Mouse (Mus musculus) cerebellum, adult 2 months (tissue): ENCODE results near the gene Gm45062. TPM values are rescaled to one million over a fixed set of nuclear protein-coding genes. Genes with fewer than 3 reads are reported as not detected.
"Not testable (repeated sequence)": the region's sequence is repeated elsewhere in the genome, so short reads cannot be mapped to it uniquely, and the experiment has no call there.

Experiments
- DNase-seq, 2 experiments: peaks; one replicate each; pipeline ENCODE4 v3.0.0; 2021
- H3K27ac ChIP-seq: fragments of 200-500 bp; 2 replicates; pipeline ENCODE4 v1.5.1; 2012; ENCODE audit warnings: low read length, control low read depth, inconsistent platforms; ENCODE audit not compliant: insufficient read depth
- H3K27me3 ChIP-seq: fragments of 200-500 bp; 2 replicates; pipeline ENCODE4 v1.6.1; 2012; ENCODE audit warnings: inconsistent platforms, mild to moderate bottlenecking, low read length, moderate library complexity; ENCODE audit not compliant: control insufficient read depth, insufficient read depth
- H3K4me1 ChIP-seq: fragments of 200-500 bp; 2 replicates; pipeline ENCODE4 v1.6.1; 2011; ENCODE audit warnings: low read length; ENCODE audit not compliant: control insufficient read depth, insufficient read depth
- H3K4me3 ChIP-seq: fragments of 200-500 bp; replicated peaks from 2 replicates; pipeline ENCODE3; 2011; ENCODE audit warnings: mild to moderate bottlenecking, low read depth, low read length, control low read depth; ENCODE audit not compliant: insufficient read depth
- CTCF ChIP-seq: fragments of 200-500 bp; IDR thresholded peaks from 2 replicates; pipeline ENCODE4 v1.5.1; 2011; ENCODE audit warnings: low read depth, mild to moderate bottlenecking, control low read depth, low read length, moderate library complexity, borderline replicate concordance; ENCODE audit not compliant: insufficient read depth
- POLR2A ChIP-seq: fragments of 200-500 bp; IDR thresholded peaks from 2 replicates; pipeline ENCODE4 v1.6.1; 2011; ENCODE audit warnings: low read length, control low read depth, borderline replicate concordance; ENCODE audit not compliant: insufficient read depth
- WGBS: fragments of 180-500 bp; shearing (Covaris S2); methylation state at CpG from one replicate; pipeline ENCODE4 v1.1.7; 2018; 5-methylcytosine and 5-hydroxymethylcytosine counted together
- polyA plus RNA-seq: library from polyadenylated mRNA; depleted of rRNA; stranded (reverse); fragments of >200 nt; gene quantifications from 2 replicates; pipeline ENCODE4 v1.2.3, GENCODE M21; 2012

Gm45062 gene
- polyA plus RNA-seq, 1 experiment = 20.5 TPM

- TF ChIP-seq POLR2A (no peak), CTCF (no peak)
- H3K27me3 ChIP-seq = no peaks in the 10 kb centered on the region
- H3K27ac ChIP-seq = no peak overlapping the region
- no peak overlapping the region for H3K4me3 ChIP-seq
- DNase-seq = no peak
- 79% methylated on average over 4 of the region's 4 CpGs for WGBS
- H3K4me1 ChIP-seq = peaks cover 3% of the 10 kb centered on the region; the same call in 1 of the 2 replicates
Measured at GRCm38 (mm10) chr6:8288755-8289580, 29.7 kb downstream of the Gm45062 start.

DNA sequence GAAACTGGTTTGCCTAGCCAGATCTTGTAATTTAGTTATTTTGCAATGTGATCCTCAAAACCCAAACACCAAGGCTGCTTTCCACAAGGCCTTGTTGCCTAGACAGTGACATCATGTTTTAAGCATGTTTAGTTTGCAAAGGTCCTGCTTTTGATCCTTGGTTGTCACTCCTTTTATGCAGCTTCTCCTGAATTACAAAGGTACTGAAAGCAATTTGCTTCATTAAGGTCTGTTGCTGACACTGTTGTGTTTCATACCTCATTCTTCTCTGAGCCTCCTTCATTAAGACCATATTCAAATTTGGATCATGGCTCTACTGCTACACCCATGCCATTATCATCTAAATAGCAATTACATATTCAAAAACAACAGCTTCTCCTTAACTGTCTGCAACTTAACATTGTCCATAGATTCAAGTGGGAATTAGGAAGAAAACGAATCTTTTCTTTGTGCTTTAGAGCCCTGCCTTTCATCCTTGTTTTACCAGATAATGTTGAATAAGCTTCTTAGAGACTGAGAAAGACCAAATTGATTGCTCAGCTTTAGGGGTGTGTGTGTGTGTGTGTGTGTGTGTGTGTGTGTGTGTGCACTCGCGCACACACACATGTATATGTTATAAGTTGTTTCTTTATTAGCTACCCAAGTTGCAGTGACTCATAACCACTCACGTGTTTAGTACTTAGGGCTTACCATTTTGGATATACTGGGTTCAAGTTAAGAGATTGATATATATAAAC is 35.0 kb downstream of the Gm45062 start:
- Histone ChIP-seq H3K27ac (no peak overlapping the region), H3K27me3 (no peaks in the 10 kb centered on the region), H3K4me3 (no peak overlapping the region), H3K4me1 (no peaks in the 10 kb centered on the region)
- TF ChIP-seq CTCF (no peak), POLR2A (no peak)
- 91% methylated on average over 4 of the region's 4 CpGs for WGBS
- DNase-seq = no peak

DNA sequence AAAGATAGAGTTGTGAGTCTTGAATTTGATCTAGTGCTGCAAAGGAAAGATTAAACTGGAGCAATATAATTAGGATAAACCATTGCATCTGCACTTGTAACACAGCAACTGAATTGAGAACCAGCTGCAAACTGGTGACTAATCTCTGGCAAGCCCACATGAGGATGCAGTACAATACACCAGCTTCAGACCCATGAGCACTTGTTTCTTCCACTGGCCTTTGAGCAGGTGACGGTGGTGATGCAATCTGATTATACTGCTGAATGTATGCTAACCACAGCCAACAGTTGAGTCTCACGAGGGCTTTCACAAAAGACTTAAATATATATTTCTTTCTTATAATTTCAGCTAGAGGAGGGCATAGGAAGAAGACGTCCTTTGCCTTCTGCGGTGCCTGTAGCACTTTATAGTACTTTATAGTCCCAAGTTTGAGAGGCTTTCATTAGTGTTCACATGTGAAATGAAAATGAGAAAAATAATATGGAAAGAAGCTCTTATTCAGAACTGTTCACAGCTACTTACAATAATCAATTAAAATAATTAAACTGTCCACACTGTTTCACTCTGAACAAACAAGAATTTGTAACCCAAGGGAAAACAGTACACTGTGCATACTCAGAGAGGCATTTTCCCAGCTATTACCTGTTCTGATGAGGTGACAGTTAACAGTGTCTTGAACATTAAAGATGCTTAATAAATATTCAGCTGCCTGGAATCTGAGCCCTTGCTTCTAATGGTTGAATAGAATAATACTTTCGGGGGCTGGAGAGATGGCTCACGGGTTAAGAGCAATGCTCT is 40.0 kb downstream of the Gm45062 start:
- Histone ChIP-seq H3K27ac (no peak overlapping the region), H3K4me1 (no peaks in the 10 kb centered on the region), H3K4me3 (no peak overlapping the region), H3K27me3 (no peaks in the 10 kb centered on the region)
- WGBS = 89% methylated on average over 6 of the region's 6 CpGs
- DNase-seq = no peak
- TF ChIP-seq CTCF = no peak
- no peak for TF ChIP-seq POLR2A

- DNase-seq = no peak
- no peaks in the 10 kb centered on the region for H3K4me1 ChIP-seq
- WGBS = 44% methylated on average over 6 of the region's 6 CpGs
- TF ChIP-seq CTCF (no peak), POLR2A (no peak)
- no peak overlapping the region for H3K27ac ChIP-seq
- H3K27me3 ChIP-seq = no peaks in the 10 kb centered on the region
- H3K4me3 ChIP-seq = no peak overlapping the region
Measured at GRCm38 (mm10) chr6:8307878-8308775, 48.9 kb downstream of the Gm45062 start.

- no peak overlapping the region for H3K4me3 ChIP-seq
- DNase-seq = no peak
- WGBS = 94% methylated on average over 2 of the region's 2 CpGs
- H3K27me3 ChIP-seq = no peaks in the 10 kb centered on the region
- no peak for TF ChIP-seq CTCF
- TF ChIP-seq POLR2A = no peak
- H3K4me1 ChIP-seq = no peaks in the 10 kb centered on the region
- no peak overlapping the region for H3K27ac ChIP-seq
Measured at GRCm38 (mm10) chr6:8312554-8312953, 53.3 kb downstream of the Gm45062 start.

GRCm38 (mm10) chr6:8316201-8316600 is 57.0 kb downstream of the Gm45062 start:
- no peak for DNase-seq
- TF ChIP-seq POLR2A (no peak), CTCF (no peak)
- Histone ChIP-seq H3K27me3 (no peaks in the 10 kb centered on the region), H3K4me3 (no peak overlapping the region), H3K4me1 (no peaks in the 10 kb centered on the region), H3K27ac (no peak overlapping the region)

- H3K27ac ChIP-seq = no peak overlapping the region
- no peaks in the 10 kb centered on the region for H3K27me3 ChIP-seq
- TF ChIP-seq POLR2A (no peak), CTCF (no peak)
- whole genome bisulfite sequencing = 98% methylated on average over 2 of the region's 2 CpGs
- no peaks in the 10 kb centered on the region for H3K4me1 ChIP-seq
- H3K4me3 ChIP-seq = no peak overlapping the region
- DNase-seq = no peak
Measured at GRCm38 (mm10) chr6:8319591-8319990, 60.3 kb downstream of the Gm45062 start.

- H3K4me1 ChIP-seq, H3K27me3 ChIP-seq, H3K27ac ChIP-seq, DNase-seq, H3K4me3 ChIP-seq: not testable (repeated sequence)
- 98% methylated on average over 3 of the region's 3 CpGs for WGBS
Measured at GRCm38 (mm10) chr6:8331496-8331895, 72.2 kb downstream of the Gm45062 start.
